Mouse (Mus musculus) small intestine, adult 2 months (tissue): ENCODE data around the gene Slc16a14. TPM values are rescaled to one million over a fixed set of nuclear protein-coding genes. Genes with fewer than 3 reads are reported as not detected.

Experiments
- H3K27ac ChIP-seq: fragments of 200-500 bp; 2 replicates; pipeline ENCODE4 v1.5.1; 2012; ENCODE audit warnings: low read depth, low read length, control low read depth, inconsistent platforms; ENCODE audit not compliant: insufficient read depth
- H3K27me3 ChIP-seq: fragments of 200-500 bp; 2 replicates; pipeline ENCODE4 v1.6.1; 2012; ENCODE audit warnings: mild to moderate bottlenecking, moderate library complexity, low read length, inconsistent platforms; ENCODE audit not compliant: control insufficient read depth, insufficient read depth
- H3K36me3 ChIP-seq: fragments of 200-500 bp; 2 replicates; pipeline ENCODE4 v1.6.1; 2012; ENCODE audit warnings: mild to moderate bottlenecking, low read length, control low read depth, inconsistent platforms; ENCODE audit not compliant: control insufficient read depth, insufficient read depth
- H3K4me1 ChIP-seq: fragments of 200-500 bp; 2 replicates; pipeline ENCODE4 v1.6.1; 2012; ENCODE audit warnings: low read length, inconsistent platforms, mixed read lengths; ENCODE audit not compliant: control insufficient read depth, insufficient read depth, insufficient read length
- H3K4me3 ChIP-seq: fragments of 200-500 bp; 2 replicates; pipeline ENCODE4 v1.5.1; 2012; ENCODE audit warnings: low read depth, mild to moderate bottlenecking, control low read depth, inconsistent platforms, low read length, moderate library complexity
- CTCF ChIP-seq: fragments of 200-500 bp; IDR thresholded peaks from 2 replicates; pipeline ENCODE4 v1.5.1; 2012; ENCODE audit warnings: low read depth, mild to moderate bottlenecking, control low read depth, inconsistent platforms, low read length, moderate library complexity, mixed read lengths; ENCODE audit not compliant: insufficient replicate concordance, insufficient read length; ENCODE audit errors: extremely low read depth
- POLR2A ChIP-seq: fragments of 200-500 bp; IDR thresholded peaks from 2 replicates; pipeline ENCODE4 v1.6.1; 2012; ENCODE audit warnings: low read depth, mild to moderate bottlenecking, control low read depth, inconsistent platforms, low read length, moderate library complexity
- WGBS: fragments of 180-500 bp; shearing (Covaris S2); methylation state at CpG from one replicate; pipeline ENCODE4 v1.1.7; 2018; 5-methylcytosine and 5-hydroxymethylcytosine counted together
- polyA plus RNA-seq: library from polyadenylated mRNA; depleted of rRNA; stranded (reverse); fragments of >200 nt; gene quantifications from 2 replicates; pipeline ENCODE4 v1.2.3, GENCODE M21; 2012; rRNA removed

Slc16a14 gene
- polyA plus RNA-seq, 1 experiment = 0.04 TPM

- H3K4me3 ChIP-seq = no peak overlapping the region
- no peaks in the 10 kb centered on the region for H3K36me3 ChIP-seq
- H3K27me3 ChIP-seq = no peaks in the 10 kb centered on the region
- no peaks in the 10 kb centered on the region for H3K4me1 ChIP-seq
- WGBS = 91% methylated on average over 3 of the region's 3 CpGs
- TF ChIP-seq POLR2A (no peak), CTCF (no peak)
- H3K27ac ChIP-seq = no peak overlapping the region
Measured at GRCm38 (mm10) chr1:84866706-84867230, 68.2 kb downstream of the Slc16a14 start.

- TF ChIP-seq CTCF (no peak), POLR2A (no peak)
- Histone ChIP-seq H3K36me3 (no peaks in the 10 kb centered on the region), H3K27me3 (no peaks in the 10 kb centered on the region), H3K27ac (no peak overlapping the region), H3K4me3 (no peak overlapping the region), H3K4me1 (no peaks in the 10 kb centered on the region)
- 84% methylated on average over 6 of the region's 6 CpGs for WGBS
Measured at GRCm38 (mm10) chr1:84866231-84866630, 68.7 kb downstream of the Slc16a14 start.

DNA sequence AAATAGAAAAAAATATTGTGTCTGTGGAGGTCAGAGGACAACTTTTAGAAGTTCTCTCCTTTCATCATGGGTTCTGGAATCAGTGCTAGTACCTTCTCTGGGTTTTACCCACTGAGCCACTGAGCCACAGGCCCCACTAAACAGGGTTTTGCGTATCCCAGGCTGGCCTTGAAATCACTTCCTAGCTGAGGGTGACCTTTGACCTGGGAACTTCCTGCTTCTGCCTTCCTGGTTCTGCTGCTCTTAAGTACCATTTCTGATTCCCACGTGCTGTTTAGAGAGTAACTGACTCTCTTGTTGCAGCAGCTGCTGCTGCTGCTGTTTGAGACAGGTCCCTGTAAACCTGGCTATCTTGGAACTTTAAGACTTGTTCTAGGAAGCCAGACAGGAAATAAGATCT lies 70.3 kb downstream of the Slc16a14 start:
- Histone ChIP-seq H3K27ac (no peak overlapping the region), H3K27me3 (no peaks in the 10 kb centered on the region), H3K36me3 (no peaks in the 10 kb centered on the region), H3K4me3 (no peak overlapping the region), H3K4me1 (no peaks in the 10 kb centered on the region)
- no peak for TF ChIP-seq CTCF
- no peak for TF ChIP-seq POLR2A
- WGBS = 35% methylated on average over 2 of the region's 2 CpGs

DNA sequence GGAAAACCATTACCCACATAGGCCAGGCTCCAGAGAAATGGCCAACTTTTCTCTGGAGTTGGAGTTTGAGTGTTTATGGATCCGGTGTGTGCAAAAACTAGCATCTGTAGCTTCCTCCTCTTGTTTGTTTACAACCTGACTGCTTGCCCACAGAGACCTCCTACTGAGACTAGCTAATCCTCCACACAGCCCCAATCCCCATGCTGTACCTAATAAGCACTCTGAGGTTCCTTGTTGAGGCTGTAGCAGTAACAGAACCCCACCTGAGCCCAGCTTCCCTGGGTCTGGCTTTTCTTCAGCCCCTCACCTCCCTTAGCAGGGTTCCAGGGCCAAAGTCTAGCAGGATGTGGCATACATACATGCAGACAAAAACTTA lies 73.7 kb downstream of the Slc16a14 start:
- Histone ChIP-seq H3K27ac (no peak overlapping the region), H3K36me3 (no peaks in the 10 kb centered on the region), H3K4me3 (no peak overlapping the region), H3K4me1 (no peaks in the 10 kb centered on the region), H3K27me3 (no peaks in the 10 kb centered on the region)
- 74% methylated on average over 1 of the region's 1 CpGs for WGBS
- TF ChIP-seq POLR2A (no peak), CTCF (no peak)

GRCm38 (mm10) chr1:84860360-84861254 lies 74.3 kb downstream of the Slc16a14 start:
- H3K27me3 ChIP-seq = no peaks in the 10 kb centered on the region
- no peaks in the 10 kb centered on the region for H3K4me1 ChIP-seq
- WGBS = 72% methylated on average over 10 of the region's 10 CpGs
- TF ChIP-seq CTCF (no peak), POLR2A (no peak)
- no peak overlapping the region for H3K27ac ChIP-seq
- H3K4me3 ChIP-seq = no peak overlapping the region
- no peaks in the 10 kb centered on the region for H3K36me3 ChIP-seq

DNA sequence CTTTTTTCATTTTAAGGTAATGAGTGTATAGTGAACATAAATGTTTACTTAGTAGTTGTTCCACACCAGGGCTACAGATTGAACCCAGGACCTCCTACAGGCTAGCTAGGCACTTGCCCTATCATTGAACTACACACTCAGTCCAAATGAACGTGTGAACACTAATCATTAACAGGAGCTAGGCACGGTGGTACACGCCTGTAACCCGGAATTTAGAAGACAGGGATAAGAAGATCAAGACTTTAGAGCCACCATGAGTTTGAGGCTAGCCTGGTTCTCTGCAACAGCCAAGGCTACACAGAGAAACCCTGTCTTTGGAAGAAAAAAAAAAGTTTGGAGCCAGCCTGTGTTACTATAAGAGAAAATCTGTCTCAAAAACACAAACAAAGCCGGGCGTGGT lies 75.3 kb downstream of the Slc16a14 start:
- no peak for TF ChIP-seq CTCF
- TF ChIP-seq POLR2A = no peak
- H3K4me1 ChIP-seq = no peaks in the 10 kb centered on the region
- no peak overlapping the region for H3K4me3 ChIP-seq
- H3K36me3 ChIP-seq = no peaks in the 10 kb centered on the region
- H3K27ac ChIP-seq = no peak overlapping the region
- no peaks in the 10 kb centered on the region for H3K27me3 ChIP-seq
- WGBS = 73% methylated on average over 6 of the region's 6 CpGs

Other genes with a start within 250 kb of the Slc16a14 start
- gene Dner, start 238.9 kb downstream of the Slc16a14 start, polyA plus RNA-seq = 1.5 and 3.3 TPM in 2 replicates
- gene Fbxo36, start 95.3 kb downstream of the Slc16a14 start, polyA plus RNA-seq = 2.3 and 3.1 TPM in 2 replicates
- gene Trip12, start 94.6 kb downstream of the Slc16a14 start, polyA plus RNA-seq = 2.6 and 8.7 TPM in 2 replicates
- gene Gm10553, start 165.0 kb upstream of the Slc16a14 start, polyA plus RNA-seq = not detected in 2 replicates
- gene A530032D15Rik, start 174.7 kb upstream of the Slc16a14 start, polyA plus RNA-seq = 0.20 TPM in 1 of 2 replicates, not detected in the other